Mouse (Mus musculus): Measurements from ENCODE around the gene Mael.

- TF ChIP-seq CTCF (IDR thresholded peaks at IDR 0.05; ENCODE audit: control insufficient read depth, insufficient read depth, low read length) (no peak), POLR2A (IDR thresholded peaks at IDR 0.05; ENCODE audit: borderline replicate concordance, control insufficient read depth, low read depth, low read length) (no peak)
Observed at GRCm38 (mm10) chr1:166286231-166286630, 47.7 kb upstream of the Mael start.

All from bone marrow, adult 2 months (tissue).